Mouse (Mus musculus) liver, embryonic 14.5 days (tissue): ENCODE results near the gene Smim5.

Experiments used
- CTCF ChIP-seq: IDR thresholded peaks from 2 replicates; pipeline ENCODE4 v1.5.1; 2016; ENCODE audit warnings: antibody characterized with exemption, low read depth, control low read depth
- EP300 ChIP-seq: IDR thresholded peaks from 2 replicates; pipeline ENCODE4 v1.6.1; 2016; ENCODE audit warnings: antibody characterized with exemption, low read depth

- no peak for TF ChIP-seq CTCF
- TF ChIP-seq EP300 = no peak
These were observed 48.5 kb downstream of the Smim5 start for GRCm38 (mm10) chr11:115948316-115948715.
